Mouse (Mus musculus): ENCODE data around the gene Unc119b. TPM values are rescaled to one million over a fixed set of nuclear protein-coding genes. Genes with fewer than 3 reads are reported as not detected.
"Not testable (repeated sequence)": the region's sequence is repeated elsewhere in the genome, so short reads cannot be mapped to it uniquely, and the experiment has no call there.

The Unc119b gene
- polyA plus RNA-seq, 1 experiment from 2014 or later = 38.0 TPM

GRCm38 (mm10) chr5:115155831-115156230 is 21.1 kb upstream of the Unc119b start:
- WGBS = 46% methylated on average over 5 of the region's 5 CpGs
- Histone ChIP-seq H3K27ac (replicated peaks) (no peak overlapping the region), H3K36me3 (no peaks in the 10 kb centered on the region), H3K9me3 (no peaks in the 10 kb centered on the region), H3K4me3 (peak overlapping the region; percentile 5), H3K4me1 (replicated peaks) (peaks cover 60% of the 10 kb centered on the region), H3K9ac (peak overlapping the region; percentile 15; the same call in 1 of the 2 replicates), H3K27me3 (no peaks in the 10 kb centered on the region), H3K4me2 (peak overlapping the region; percentile 92)
- ATAC-seq (ENCODE audit: low FRiP score, low read depth) = no peak

- no peak for ATAC-seq (ENCODE audit: low FRiP score, low read depth)
- no peak overlapping the region for H3K27ac ChIP-seq (replicated peaks)
- peaks cover 5% of the 10 kb centered on the region for H3K36me3 ChIP-seq
- H3K27me3 ChIP-seq = no peaks in the 10 kb centered on the region
- no peaks in the 10 kb centered on the region for H3K9me3 ChIP-seq
- WGBS = 72% methylated on average over 13 of the region's 13 CpGs
- peaks cover 60% of the 10 kb centered on the region for H3K4me1 ChIP-seq (replicated peaks)
- peak overlapping the region; percentile 92 for H3K4me2 ChIP-seq
- H3K4me3 ChIP-seq = peak overlapping the region; percentile 8; the same call in 1 of the 2 replicates
- no peak overlapping the region for H3K9ac ChIP-seq
Measured at GRCm38 (mm10) chr5:115155156-115155631, 20.4 kb upstream of the Unc119b start.

- H3K4me3 ChIP-seq = no peak overlapping the region
- 68% methylated on average over 8 of the region's 8 CpGs for WGBS
- no peak overlapping the region for H3K9ac ChIP-seq
- no peaks in the 10 kb centered on the region for H3K27me3 ChIP-seq
- H3K4me1 ChIP-seq (replicated peaks) = peaks cover 52% of the 10 kb centered on the region
- H3K36me3 ChIP-seq = peaks cover 27% of the 10 kb centered on the region
- H3K9me3 ChIP-seq = no peaks in the 10 kb centered on the region
- no peak for ATAC-seq (ENCODE audit: low FRiP score, low read depth)
- H3K4me2 ChIP-seq = no peak overlapping the region
- no peak overlapping the region for H3K27ac ChIP-seq (replicated peaks)
Measured at GRCm38 (mm10) chr5:115152132-115152956, 17.6 kb upstream of the Unc119b start.

GRCm38 (mm10) chr5:115151457-115151856 is 16.7 kb upstream of the Unc119b start:
- ATAC-seq (ENCODE audit: low FRiP score, low read depth) = no peak
- 86% methylated on average over 13 of the region's 13 CpGs for WGBS

GRCm38 (mm10) chr5:115150991-115151390 is 16.2 kb upstream of the Unc119b start:
- WGBS = 85% methylated on average over 5 of the region's 5 CpGs
- Histone ChIP-seq H3K36me3 (peaks cover 37% of the 10 kb centered on the region), H3K4me3 (no peak overlapping the region), H3K4me2 (no peak overlapping the region), H3K9me3 (no peaks in the 10 kb centered on the region), H3K9ac (no peak overlapping the region), H3K27ac (replicated peaks) (no peak overlapping the region), H3K27me3 (no peaks in the 10 kb centered on the region), H3K4me1 (replicated peaks) (peaks cover 39% of the 10 kb centered on the region)
- ATAC-seq (ENCODE audit: low FRiP score, low read depth) = no peak

More at GRCm38 (mm10) chr5:115151457-115151856, 16.7 kb upstream of the Unc119b start:
- Histone ChIP-seq H3K27me3 (no peaks in the 10 kb centered on the region), H3K9me3 (no peaks in the 10 kb centered on the region), H3K9ac (no peak overlapping the region), H3K4me3 (no peak overlapping the region), H3K27ac (replicated peaks) (no peak overlapping the region), H3K36me3 (peaks cover 34% of the 10 kb centered on the region), H3K4me2 (no peak overlapping the region), H3K4me1 (replicated peaks) (peaks cover 43% of the 10 kb centered on the region)

GRCm38 (mm10) chr5:115149675-115150459 is 15.1 kb upstream of the Unc119b start:
- WGBS = 94% methylated on average over 14 of the region's 14 CpGs
- H3K36me3 ChIP-seq = peaks cover 40% of the 10 kb centered on the region

GRCm38 (mm10) chr5:115148872-115149271 is 14.1 kb upstream of the Unc119b start:
- WGBS = no CpG with 5 or more reads among the region's 1 CpGs
- H3K4me2 ChIP-seq; H3K9ac ChIP-seq; H3K4me3 ChIP-seq; ATAC-seq (ENCODE audit: low FRiP score, low read depth); H3K27ac ChIP-seq (replicated peaks); H3K27me3 ChIP-seq; H3K9me3 ChIP-seq: not testable (repeated sequence)
- Histone ChIP-seq H3K36me3 (peaks cover 40% of the 10 kb centered on the region), H3K4me1 (replicated peaks) (peaks cover 18% of the 10 kb centered on the region)

More at GRCm38 (mm10) chr5:115149675-115150459, 15.1 kb upstream of the Unc119b start:
- ATAC-seq (ENCODE audit: low FRiP score, low read depth) = no peak
- Histone ChIP-seq H3K9ac (no peak overlapping the region), H3K4me1 (replicated peaks) (peaks cover 27% of the 10 kb centered on the region), H3K4me2 (no peak overlapping the region), H3K9me3 (no peaks in the 10 kb centered on the region), H3K4me3 (no peak overlapping the region), H3K27me3 (no peaks in the 10 kb centered on the region), H3K27ac (replicated peaks) (no peak overlapping the region)

- Histone ChIP-seq H3K4me2 (no peak overlapping the region), H3K4me3 (no peak overlapping the region), H3K9ac (no peak overlapping the region), H3K36me3 (peaks cover 40% of the 10 kb centered on the region), H3K27me3 (no peaks in the 10 kb centered on the region), H3K9me3 (no peaks in the 10 kb centered on the region), H3K4me1 (replicated peaks) (peaks cover 18% of the 10 kb centered on the region), H3K27ac (replicated peaks) (no peak overlapping the region)
- WGBS = 94% methylated on average over 8 of the region's 8 CpGs
- no peak for ATAC-seq (ENCODE audit: low FRiP score, low read depth)
Measured at GRCm38 (mm10) chr5:115148378-115148777, 13.6 kb upstream of the Unc119b start.

- 94% methylated on average over 3 of the region's 3 CpGs for WGBS
- peaks cover 13% of the 10 kb centered on the region for H3K4me1 ChIP-seq (replicated peaks)
- H3K36me3 ChIP-seq = peaks cover 40% of the 10 kb centered on the region
- no peak overlapping the region for H3K27ac ChIP-seq (replicated peaks)
- H3K9ac ChIP-seq = no peak overlapping the region
- no peaks in the 10 kb centered on the region for H3K27me3 ChIP-seq
- no peaks in the 10 kb centered on the region for H3K9me3 ChIP-seq
- ATAC-seq (ENCODE audit: low FRiP score, low read depth) = no peak
- H3K4me2 ChIP-seq = no peak overlapping the region
- H3K4me3 ChIP-seq = no peak overlapping the region
Measured at GRCm38 (mm10) chr5:115147388-115147787, 12.6 kb upstream of the Unc119b start.

- ATAC-seq (ENCODE audit: low FRiP score, low read depth) = no peak
- H3K9ac ChIP-seq = no peak overlapping the region
- H3K9me3 ChIP-seq = no peaks in the 10 kb centered on the region
- H3K36me3 ChIP-seq = peaks cover 40% of the 10 kb centered on the region
- H3K27me3 ChIP-seq = no peaks in the 10 kb centered on the region
- no peak overlapping the region for H3K4me3 ChIP-seq
- H3K27ac ChIP-seq (replicated peaks) = no peak overlapping the region
- peaks cover 10% of the 10 kb centered on the region for H3K4me1 ChIP-seq (replicated peaks)
- H3K4me2 ChIP-seq = no peak overlapping the region
Measured at GRCm38 (mm10) chr5:115146747-115147130, 12.0 kb upstream of the Unc119b start.

GRCm38 (mm10) chr5:115145976-115146746 is 11.4 kb upstream of the Unc119b start:
- no peaks in the 10 kb centered on the region for H3K27me3 ChIP-seq
- 85% methylated on average over 6 of the region's 6 CpGs for WGBS
- ATAC-seq (ENCODE audit: low FRiP score, low read depth) = no peak

More at GRCm38 (mm10) chr5:115145976-115146746, 11.4 kb upstream of the Unc119b start:
- Histone ChIP-seq H3K27ac (replicated peaks) (no peak overlapping the region), H3K4me2 (no peak overlapping the region), H3K36me3 (peaks cover 40% of the 10 kb centered on the region), H3K9ac (no peak overlapping the region), H3K4me3 (no peak overlapping the region), H3K9me3 (no peaks in the 10 kb centered on the region), H3K4me1 (replicated peaks) (peaks cover 10% of the 10 kb centered on the region)
